Mouse (Mus musculus) heart, adult 2 months (tissue): ENCODE measurements at regions not wholly inside any gene's neighbourhood (a gene's known extent, or its start where the extent isn't known, plus 50 kb on each side); places are given as distances from the start of the nearest gene placed in this dataset.

ENCODE experiments used
- CTCF ChIP-seq: fragments of 200-600 bp; IDR thresholded peaks from 2 replicates; pipeline ENCODE4 v1.8.1; 2022; ENCODE audit warnings: antibody characterized with exemption, mild to moderate bottlenecking, moderate library complexity
- EP300 ChIP-seq: fragments of 200-500 bp; IDR thresholded peaks from 2 replicates; pipeline ENCODE4 v1.6.1; 2011; ENCODE audit warnings: low read depth, low read length, control low read depth; ENCODE audit not compliant: insufficient read depth

DNA sequence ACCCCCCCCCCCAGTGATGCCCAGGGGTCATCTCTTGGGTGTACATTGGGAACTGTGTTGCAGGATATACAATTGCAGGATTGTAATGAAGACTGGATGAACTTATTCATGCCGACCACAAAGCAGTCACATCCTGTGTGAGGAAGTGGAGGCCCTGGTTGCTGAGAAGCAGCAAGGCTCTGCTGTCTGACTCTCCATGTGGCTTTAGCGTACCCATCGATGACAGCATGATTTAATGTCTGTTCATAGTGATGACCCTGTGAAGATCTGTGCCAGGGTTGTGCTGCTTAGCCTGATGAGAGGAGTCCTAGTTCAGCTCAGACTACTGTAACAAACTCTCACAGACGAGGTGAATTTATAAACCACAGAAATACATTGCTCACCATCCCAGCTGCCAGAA is 159.7 kb downstream of the Katnal1 start:
- no peak for TF ChIP-seq EP300
- no peak for TF ChIP-seq CTCF
